Comparison of ENCODE assay signal across 24 mouse cellular contexts in the genomic region with DNA sequence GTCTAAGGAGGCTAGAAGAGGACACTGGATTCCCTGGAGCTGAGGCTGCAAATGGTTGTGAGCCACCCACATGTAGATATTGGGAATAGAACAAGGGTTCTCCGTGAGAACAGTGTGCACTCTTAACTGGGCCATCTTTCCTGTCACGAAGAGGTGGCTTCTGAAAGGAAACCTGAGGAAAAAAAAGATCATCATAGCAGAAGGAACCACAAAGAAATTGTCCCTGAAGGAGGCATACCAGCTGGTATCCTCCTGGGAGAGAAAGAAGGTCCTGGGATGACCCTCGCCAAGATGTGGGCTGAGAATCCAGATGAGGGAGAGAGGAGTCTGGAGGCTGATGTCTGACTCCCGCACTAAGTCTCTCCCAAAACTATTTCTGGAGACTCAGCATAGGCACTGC. TPM values are rescaled to one million over a fixed set of nuclear protein-coding genes. Genes with fewer than 3 reads are reported as not detected.
"Had no signal": no experiment of that assay in that cellular context is flagged by ENCODE, and none has a peak within 500 bp of the region (broad histone marks: within the 10 kb centered on the region; RNA-seq: fewer than 3 reads in every experiment).

No protein-coding gene starts in this region.

- DNase-seq: gastrocnemius, adult 2 months; gastrocnemius, postnatal 10 days; gastrocnemius, postnatal 25 days; heart, adult 18-20 months; heart, postnatal 10 days; heart, postnatal 4 days; kidney, adult 18-20 months; kidney, adult 8-10 months; kidney, postnatal 10 days; kidney, postnatal 25 days; kidney, postnatal 4 days; liver; liver, embryonic 13.5 days had no signal

- H3K27ac ChIP-seq: gastrocnemius, adult 2 months; heart, embryonic 10.5 days; hindbrain, embryonic 10.5 days; hindbrain, embryonic 12.5 days; hindbrain, embryonic 14.5 days; intestine, embryonic 15.5 days; layer of hippocampus, adult 2 months; limb, embryonic 10.5 days; limb, embryonic 12.5 days; liver, embryonic 13.5 days; liver, embryonic 15.5 days had no signal

- H3K4me3 ChIP-seq: gastrocnemius, adult 2 months; heart, embryonic 10.5 days; heart, embryonic 12.5 days; hindbrain, embryonic 10.5 days; hindbrain, embryonic 12.5 days; intestine, embryonic 15.5 days; layer of hippocampus, adult 2 months; limb, embryonic 10.5 days; limb, embryonic 12.5 days; liver, embryonic 13.5 days; liver, embryonic 15.5 days had no signal

RNA-seq across cellular contexts. Expression of a gene that starts 4.4 kb away (rescaled TPM):
- total RNA-seq: granulocyte monocyte progenitor cell, adult 5-6 weeks had no signal
